Mouse (Mus musculus): ENCODE results near the gene Thbs2.

DNA sequence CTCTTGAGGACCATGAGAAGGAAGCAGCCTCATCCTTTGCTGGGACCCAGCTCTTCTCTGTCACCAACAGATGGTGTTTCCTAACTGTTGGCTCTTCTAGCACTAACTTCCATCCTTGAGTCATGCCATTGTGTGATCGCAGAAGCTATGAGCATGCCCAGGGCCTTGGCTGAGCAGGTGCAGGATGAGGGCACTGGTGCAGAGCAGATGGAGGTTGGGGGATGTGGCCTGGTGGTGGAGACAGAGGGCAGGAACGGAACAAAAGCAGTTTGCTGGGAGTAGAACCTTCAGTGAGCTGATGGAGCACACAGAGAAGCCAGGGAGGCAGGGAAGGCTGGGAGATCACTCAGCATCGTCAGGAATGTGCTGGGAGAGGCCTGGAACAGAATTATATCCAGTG is 8.7 kb upstream of the Thbs2 start:
- no peak for TF ChIP-seq POLR2A (IDR thresholded peaks at IDR 0.05; ENCODE audit: borderline replicate concordance, insufficient read depth, low read length)
- no peak for TF ChIP-seq CTCF (IDR thresholded peaks at IDR 0.05; ENCODE audit: borderline replicate concordance, insufficient read depth, low read depth, low read length)

All from cerebellum, adult 2 months (tissue).